Mouse (Mus musculus): ENCODE results near the gene Map3k19. TPM values are rescaled to one million over a fixed set of nuclear protein-coding genes. Genes with fewer than 3 reads are reported as not detected.

Gene Map3k19
- polyA plus RNA-seq (2012; rRNA removed) (0.02 TPM in 1 of 2 replicates, not detected in the other), polyA plus RNA-seq (2014; fragmentation: Nextera tagmentation; extraction: Ambion mirVana) (not detected in 2 replicates)

DNA sequence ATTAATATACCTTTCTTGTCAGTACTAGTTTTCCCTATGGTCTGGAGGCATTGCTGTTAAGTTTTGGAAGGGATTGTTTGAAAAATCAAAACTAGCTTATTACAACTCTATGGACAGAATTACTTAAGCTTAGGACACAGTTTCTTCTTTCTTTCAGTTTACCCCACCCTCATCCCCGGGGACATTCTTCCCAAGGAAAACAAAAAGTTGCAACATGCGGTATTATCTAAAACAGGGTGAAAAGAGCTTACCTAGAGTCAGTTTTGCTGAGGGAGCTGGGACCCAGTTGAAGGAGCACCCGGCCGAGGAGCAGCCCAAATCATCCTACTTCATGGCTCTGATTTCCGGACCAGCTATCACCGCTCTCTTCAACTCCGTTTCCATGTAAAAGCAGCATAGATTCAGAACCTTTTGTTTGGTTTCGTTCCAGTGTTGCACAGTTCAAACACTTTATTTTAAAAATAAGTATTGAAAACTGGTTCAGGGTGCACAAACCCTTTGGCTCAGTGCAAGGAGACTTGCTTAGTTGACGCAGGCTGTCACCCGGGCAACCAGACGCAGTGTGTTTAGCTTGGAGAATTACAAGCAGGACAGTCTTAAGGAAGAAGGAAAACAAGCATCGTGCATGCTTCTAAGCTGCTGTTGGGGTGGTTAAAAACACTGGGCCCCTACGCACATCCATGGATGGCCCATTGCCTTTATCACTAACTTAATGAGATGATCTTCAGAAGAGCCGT lies at the start of gene Map3k19:
Map3k19 (minus strand) TSS at position 546 of the 737 bp plus-strand sequence.
- Histone ChIP-seq H3K27ac (no peak within 1 kb of the TSS), H3K9me3 (ENCODE audit: control insufficient read depth, low read length) (no peaks in the 10 kb centered on the region), H3K4me2 (ENCODE audit: low read depth) (no peak within 1 kb of the TSS), H3K27me3 (ENCODE audit: control insufficient read depth, insufficient read depth, low read length) (no peaks in the 10 kb centered on the region), H3K4me1 (replicated peaks; ENCODE audit: control insufficient read depth in 2 of 2, insufficient read depth in 2 of 2, low read length in 1 of 2) (no peaks in the 10 kb centered on the region), H3K4me3 (ENCODE audit: insufficient read depth in 1 of 2, low read depth in 2 of 2, low read length in 2 of 2) (no peak within 1 kb of the TSS), H3K9ac (replicated peaks) (no peak within 1 kb of the TSS), H3K36me3 (replicated peaks; ENCODE audit: control insufficient read depth, insufficient read depth, low read depth) (no peaks in the 10 kb centered on the region)
- WGBS (ENCODE audit: insufficient replicate concordance): 75% methylated on average over 14 of the region's 14 CpGs
- no peak for DNase-seq (ENCODE audit: low read depth in 3 of 3, low spot score in 3 of 3)
- ATAC-seq (ENCODE audit: insufficient read depth): no peak
- TF ChIP-seq EP300 (IDR thresholded peaks at IDR 0.05; ENCODE audit: low read depth) (no peak), CTCF (IDR thresholded peaks at IDR 0.05; ENCODE audit: low read depth) (no peak)

DNA sequence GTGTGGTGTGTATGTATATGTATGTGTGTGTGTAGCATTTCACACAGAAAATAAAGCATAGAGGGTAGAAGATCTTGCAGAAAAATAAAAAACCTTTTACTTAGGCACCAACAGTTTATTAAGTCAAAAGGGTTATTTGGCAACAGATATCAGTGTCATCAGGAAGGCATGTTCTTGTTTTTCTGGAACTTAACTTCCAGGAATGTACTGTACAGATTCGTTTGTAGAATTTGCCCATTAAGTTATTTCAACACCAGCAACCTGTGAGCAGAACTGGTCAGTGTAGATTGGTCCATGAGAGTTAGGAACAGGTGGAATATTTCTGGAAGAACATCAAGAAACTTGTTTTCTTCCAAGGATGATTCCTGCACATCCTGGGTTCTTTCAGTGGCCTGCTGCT lies 44.6 kb upstream of the Map3k19 start:
- 43% methylated on average over 1 of the region's 1 CpGs for WGBS (ENCODE audit: insufficient replicate concordance)

GRCm38 (mm10) chr1:127869276-127869675 lies 14.4 kb upstream of the Map3k19 start:
- H3K27ac ChIP-seq: peak overlapping the region; percentile 31; the same call in 1 of the 2 replicates
- no peaks in the 10 kb centered on the region for H3K9me3 ChIP-seq (ENCODE audit: control insufficient read depth, low read length)
- 32% methylated on average over 8 of the region's 8 CpGs for WGBS (ENCODE audit: insufficient replicate concordance)
- no peak for DNase-seq (ENCODE audit: low read depth in 3 of 3, low spot score in 3 of 3)
- H3K27me3 ChIP-seq (ENCODE audit: control insufficient read depth, insufficient read depth, low read length): no peaks in the 10 kb centered on the region
- peaks cover 4 to 5% of the 10 kb centered on the region in 2 experiments; a peak in 2 of 4 replicates for H3K4me1 ChIP-seq (replicated peaks; ENCODE audit: control insufficient read depth in 2 of 2, insufficient read depth in 2 of 2, low read length in 1 of 2)
- peak overlapping the region; percentile 70 for H3K9ac ChIP-seq (replicated peaks)
- peak overlapping the region; percentile 78 to 83 for H3K4me3 ChIP-seq (ENCODE audit: insufficient read depth in 1 of 2, low read depth in 2 of 2, low read length in 2 of 2)
- peaks cover 4% of the 10 kb centered on the region for H3K36me3 ChIP-seq (replicated peaks; ENCODE audit: control insufficient read depth, insufficient read depth, low read depth)
- no peak for ATAC-seq (ENCODE audit: insufficient read depth)
- peak overlapping the region; percentile 71 for H3K4me2 ChIP-seq (ENCODE audit: low read depth)
- TF ChIP-seq EP300 (IDR thresholded peaks at IDR 0.05; ENCODE audit: low read depth) (no peak), CTCF (IDR thresholded peaks at IDR 0.05; ENCODE audit: low read depth) (no peak)

More for the DNA sequence above, 44.6 kb upstream of the Map3k19 start:
- H3K9me3 ChIP-seq (ENCODE audit: control insufficient read depth, low read length): no peaks in the 10 kb centered on the region
- no peak for ATAC-seq (ENCODE audit: insufficient read depth)
- H3K9ac ChIP-seq (replicated peaks): no peak overlapping the region
- no peaks in the 10 kb centered on the region for H3K4me1 ChIP-seq (replicated peaks; ENCODE audit: control insufficient read depth in 2 of 2, insufficient read depth in 2 of 2, low read length in 1 of 2)
- no peak overlapping the region for H3K4me2 ChIP-seq (ENCODE audit: low read depth)
- no peak for TF ChIP-seq CTCF (IDR thresholded peaks at IDR 0.05; ENCODE audit: low read depth)
- no peak for DNase-seq (ENCODE audit: low read depth in 3 of 3, low spot score in 3 of 3)
- no peaks in the 10 kb centered on the region for H3K27me3 ChIP-seq (ENCODE audit: control insufficient read depth, insufficient read depth, low read length)
- no peak overlapping the region for H3K4me3 ChIP-seq (ENCODE audit: insufficient read depth in 1 of 2, low read depth in 2 of 2, low read length in 2 of 2)
- no peak overlapping the region for H3K27ac ChIP-seq
- 0 out of 2 replicates have a peak, but pooled peaks cover 2% of the 10 kb centered on the region for H3K36me3 ChIP-seq (replicated peaks; ENCODE audit: control insufficient read depth, insufficient read depth, low read depth)

DNA sequence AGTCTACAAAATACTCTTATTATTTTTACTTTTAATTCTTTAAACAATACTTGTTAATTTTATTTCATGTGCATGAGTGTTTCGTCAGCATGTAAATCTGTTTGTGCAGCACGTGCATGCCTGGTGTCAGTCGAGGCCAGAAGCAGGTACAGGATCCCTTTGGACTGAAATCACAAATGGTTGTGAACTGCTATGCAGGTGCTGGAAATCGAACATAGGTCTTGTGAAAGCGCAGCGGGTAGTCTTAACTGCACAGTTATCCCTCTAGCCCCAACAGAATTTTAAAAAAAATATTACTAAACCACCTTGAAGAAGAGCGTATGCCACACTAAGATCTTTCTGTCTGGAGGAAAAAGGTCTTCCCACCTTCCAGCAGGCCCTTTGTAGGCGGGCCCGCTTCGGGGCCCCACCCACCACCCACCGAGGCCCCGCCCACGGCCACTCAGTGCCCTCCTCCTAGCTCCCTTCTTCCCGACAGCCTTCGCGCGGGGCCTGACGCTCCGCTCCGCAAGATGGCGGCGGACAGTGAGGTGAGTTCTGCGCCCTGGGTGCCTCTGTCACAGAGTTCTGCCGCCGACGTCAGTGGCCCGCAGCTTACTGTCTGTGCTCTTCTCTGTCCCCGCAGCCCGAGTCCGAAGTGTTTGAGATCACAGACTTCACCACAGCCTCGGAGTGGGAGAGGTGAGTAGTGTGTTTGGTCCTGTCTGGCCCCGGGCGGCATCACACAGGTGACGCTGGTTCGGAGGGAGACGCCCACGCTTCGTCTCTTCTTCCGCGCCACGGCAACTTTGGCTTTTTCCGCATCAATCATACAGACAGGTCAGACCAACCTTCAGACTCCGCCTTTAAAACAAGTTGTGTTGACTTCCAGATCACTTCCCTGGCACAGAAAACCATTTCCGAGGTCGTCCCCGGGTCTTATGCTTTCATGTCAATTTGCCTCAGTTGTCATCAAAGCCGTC lies 13.8 kb upstream of the Map3k19 start, which contains the start of gene Rab3gap1:
Rab3gap1 (plus strand) TSS at position 474 of the 962 bp plus-strand sequence.
- WGBS (ENCODE audit: insufficient replicate concordance): 11% methylated on average over 47 of the region's 47 CpGs
- Histone ChIP-seq H3K9ac (replicated peaks) (peak within 1 kb of the TSS; percentile 70), H3K4me2 (ENCODE audit: low read depth) (peak within 1 kb of the TSS; percentile 71), H3K27ac (peak within 1 kb of the TSS; percentile 31; the same call in 1 of the 2 replicates), H3K4me3 (ENCODE audit: insufficient read depth in 1 of 2, low read depth in 2 of 2, low read length in 2 of 2) (peak within 1 kb of the TSS; percentile 78 to 83), H3K4me1 (replicated peaks; ENCODE audit: control insufficient read depth in 2 of 2, insufficient read depth in 2 of 2, low read length in 1 of 2) (peaks cover 4 to 5% of the 10 kb centered on the region in 2 experiments; a peak in 2 of 4 replicates), H3K27me3 (ENCODE audit: control insufficient read depth, insufficient read depth, low read length) (no peaks in the 10 kb centered on the region), H3K36me3 (replicated peaks; ENCODE audit: control insufficient read depth, insufficient read depth, low read depth) (peaks cover 4% of the 10 kb centered on the region), H3K9me3 (ENCODE audit: control insufficient read depth, low read length) (no peaks in the 10 kb centered on the region)
- peak; percentile 99 for ATAC-seq (ENCODE audit: insufficient read depth)
- TF ChIP-seq CTCF (IDR thresholded peaks at IDR 0.05; ENCODE audit: low read depth): no peak
- no peak for TF ChIP-seq EP300 (IDR thresholded peaks at IDR 0.05; ENCODE audit: low read depth)
- peak; percentile 77 to 81 (median 80) for DNase-seq (ENCODE audit: low read depth in 3 of 3, low spot score in 3 of 3)
